Mouse (Mus musculus) kidney, embryonic 16.5 days (tissue): ENCODE results near the gene Arfgef2. TPM values are rescaled to one million over a fixed set of nuclear protein-coding genes. Genes with fewer than 3 reads are reported as not detected.

Source experiments
- polyA plus RNA-seq: library from polyadenylated mRNA; unstranded; fragments of >200 nt; fragmentation: Nextera tagmentation; extraction: Ambion mirVana; gene quantifications from 2 replicates; pipeline ENCODE4 v1.2.1, GENCODE M21; 2015

Gene Arfgef2
- polyA plus RNA-seq, 1 experiment from 2014 or later = 4.6 TPM

Other genes with a start within 250 kb of the Arfgef2 start
- gene Prex1, start 91.8 kb upstream of the Arfgef2 start, polyA plus RNA-seq = 15.7 and 17.8 TPM in 2 replicates
- gene Trp53rkb, start 13.1 kb upstream of the Arfgef2 start, polyA plus RNA-seq = 7.8 and 8.2 TPM in 2 replicates
- gene Cse1l, start 100.5 kb downstream of the Arfgef2 start, polyA plus RNA-seq = 135 and 140 TPM in 2 replicates
- 92.0 and 98.8 TPM in 2 replicates for gene Stau1, start 190.7 kb downstream of the Arfgef2 start, polyA plus RNA-seq
- 57.6 and 59.2 TPM in 2 replicates for gene Ddx27, start 209.6 kb downstream of the Arfgef2 start, polyA plus RNA-seq